Mouse (Mus musculus): ENCODE data around the gene Pik3r6.

DNA sequence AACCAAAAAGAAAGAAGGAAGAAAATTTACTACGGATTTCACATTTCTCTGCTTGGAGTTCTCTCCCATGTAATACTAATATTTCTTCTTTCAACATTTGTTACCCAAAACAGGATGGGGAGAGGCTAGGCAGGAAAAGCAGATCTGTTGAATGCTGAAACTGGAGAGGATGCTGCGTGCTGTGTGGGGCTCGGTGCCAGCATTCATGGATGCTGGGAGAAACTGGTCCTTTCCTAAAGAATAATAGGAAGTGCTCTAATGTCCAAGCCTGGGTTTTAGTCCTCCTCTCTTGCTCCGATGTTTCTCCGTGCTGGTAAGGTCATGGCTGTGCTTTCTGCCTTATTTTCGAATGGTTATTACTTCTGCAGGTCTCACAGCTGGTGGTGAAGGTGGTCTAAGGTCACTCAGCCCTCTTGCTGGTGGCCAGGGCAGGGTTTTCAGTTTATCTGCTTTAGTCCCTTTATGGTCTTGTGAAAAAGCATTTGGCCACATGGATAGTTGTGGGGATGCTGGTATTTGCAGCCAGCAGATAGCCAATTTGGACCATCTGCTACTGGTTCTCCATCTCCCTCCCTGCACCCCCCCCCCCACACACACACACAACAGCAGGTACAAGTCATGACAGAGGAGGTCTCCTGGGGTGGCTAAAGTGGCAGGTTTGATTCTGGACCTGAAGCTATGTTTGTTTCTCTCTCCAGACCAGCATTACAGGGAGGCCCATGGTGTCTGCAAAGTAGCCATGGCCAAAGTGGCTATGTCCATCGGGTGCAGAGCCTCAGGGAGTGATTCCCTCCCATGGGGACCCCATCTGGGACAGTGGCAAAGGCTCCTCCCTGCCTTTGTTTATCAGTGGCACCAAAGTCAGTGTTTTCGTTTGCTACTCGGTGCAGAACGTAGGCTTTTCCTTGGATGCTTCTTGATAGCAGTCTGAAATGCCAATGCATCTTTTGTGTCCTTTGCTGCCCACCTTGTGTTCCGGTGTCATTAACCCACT lies 59.4 kb downstream of the Pik3r6 start:
- no peak for TF ChIP-seq CTCF (IDR thresholded peaks at IDR 0.05; ENCODE audit: borderline replicate concordance, insufficient read depth, low read length)
- no peak for TF ChIP-seq POLR2A (IDR thresholded peaks at IDR 0.05; ENCODE audit: low read depth, low read length)

Data from embryonic fibroblast, embryonic 13.5 days (primary cell).